Mouse (Mus musculus): ENCODE data around the gene Dmrtc1c2.
"Not testable (repeated sequence)": the region's sequence is repeated elsewhere in the genome, so short reads cannot be mapped to it uniquely, and the experiment has no call there.

DNA sequence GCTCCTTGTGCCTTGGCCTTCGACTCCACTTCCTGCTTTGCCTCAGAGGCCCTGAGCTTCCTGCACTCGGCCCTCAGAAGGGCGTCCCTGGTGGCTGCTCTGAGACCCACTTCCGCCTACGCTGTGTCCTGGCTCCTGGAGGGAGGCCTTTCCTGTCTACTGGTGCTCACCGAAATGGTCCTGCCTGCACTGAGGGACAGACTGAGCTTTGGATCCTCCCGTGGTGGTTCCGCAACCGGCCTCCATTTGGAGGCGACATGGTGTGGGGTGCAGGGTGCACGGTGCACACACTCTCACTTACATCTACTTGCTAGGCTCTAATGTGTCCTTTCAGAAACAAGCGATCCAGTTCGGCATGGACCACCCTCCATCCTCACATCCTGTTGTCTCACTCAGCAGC, at the start of gene Dmrtc1c2:
- TF ChIP-seq CTCF, EP300 (IDR thresholded peaks at IDR 0.05; ENCODE audit: low read depth): not testable (repeated sequence)

Measured in heart, postnatal 0 days (tissue).